Mouse (Mus musculus): ENCODE data around the gene Ctnnd1. TPM values are rescaled to one million over a fixed set of nuclear protein-coding genes. Genes with fewer than 3 reads are reported as not detected.

Gene Ctnnd1
- total and polyA plus RNA-seq, 3 experiments = 11.5 to 31.6 TPM; not detected in 1

DNA sequence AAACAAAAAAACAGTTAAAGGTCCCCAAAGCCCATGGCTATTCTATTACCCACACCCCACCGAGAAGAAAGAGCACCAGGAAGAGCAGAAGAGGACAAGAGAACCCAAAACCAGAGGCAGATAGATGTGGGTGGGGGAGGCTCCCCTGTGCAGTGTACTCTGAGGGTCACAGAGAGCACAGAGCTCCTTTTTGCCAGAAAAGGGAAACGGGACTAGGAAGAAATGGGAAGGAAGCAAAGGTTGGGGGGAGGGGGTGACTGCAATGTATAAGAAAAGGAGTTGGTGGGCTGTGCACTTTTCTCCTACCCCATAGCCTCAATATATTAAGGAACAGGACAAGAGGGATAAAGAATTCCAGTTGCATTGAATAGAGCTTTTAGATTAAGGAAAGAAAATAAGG lies 49.6 kb downstream of the Ctnnd1 start:
- TF ChIP-seq USF2 (IDR thresholded peaks at IDR 0.05; ENCODE audit: borderline replicate concordance in 1 of 2, insufficient read depth in 1 of 2, low read depth in 1 of 2, low read length in 2 of 2) (no peak), ZC3H11A (IDR thresholded peaks at IDR 0.05; ENCODE audit: low read depth, low read length) (no peak)
- Histone ChIP-seq H3K9ac (ENCODE audit: control insufficient read depth, low read depth, low read length, poor library complexity, severe bottlenecking) (no peak overlapping the region), H3K27ac (ENCODE audit: control insufficient read depth, low read depth, low read length) (no peak overlapping the region), H3K27me3 (ENCODE audit: control insufficient read depth in 1 of 2, insufficient read depth in 2 of 2, low read length in 2 of 2) (no peaks in the 10 kb centered on the region), H3K9me3 (replicated peaks; ENCODE audit: insufficient read depth, low read length) (no peaks in the 10 kb centered on the region), H3K79me2 (ENCODE audit: control insufficient read depth, insufficient read depth, low read length, poor library complexity) (no peaks in the 10 kb centered on the region), H3K4me1 (ENCODE audit: control insufficient read depth in 1 of 2, insufficient read depth in 2 of 2, low read length in 2 of 2) (no peaks in the 10 kb centered on the region), H3K4me3 (ENCODE audit: control insufficient read depth in 1 of 2, insufficient read depth in 1 of 2, low read depth in 2 of 2, low read length in 2 of 2) (no peak overlapping the region), H3K36me3 (ENCODE audit: control insufficient read depth in 1 of 2, insufficient read depth in 2 of 2, low read length in 2 of 2) (peaks cover 0 to 7% of the 10 kb centered on the region in 2 experiments; a peak in 2 of 4 replicates)
- DNase-seq (ENCODE audit: low read depth, low spot score) = no peak

DNA sequence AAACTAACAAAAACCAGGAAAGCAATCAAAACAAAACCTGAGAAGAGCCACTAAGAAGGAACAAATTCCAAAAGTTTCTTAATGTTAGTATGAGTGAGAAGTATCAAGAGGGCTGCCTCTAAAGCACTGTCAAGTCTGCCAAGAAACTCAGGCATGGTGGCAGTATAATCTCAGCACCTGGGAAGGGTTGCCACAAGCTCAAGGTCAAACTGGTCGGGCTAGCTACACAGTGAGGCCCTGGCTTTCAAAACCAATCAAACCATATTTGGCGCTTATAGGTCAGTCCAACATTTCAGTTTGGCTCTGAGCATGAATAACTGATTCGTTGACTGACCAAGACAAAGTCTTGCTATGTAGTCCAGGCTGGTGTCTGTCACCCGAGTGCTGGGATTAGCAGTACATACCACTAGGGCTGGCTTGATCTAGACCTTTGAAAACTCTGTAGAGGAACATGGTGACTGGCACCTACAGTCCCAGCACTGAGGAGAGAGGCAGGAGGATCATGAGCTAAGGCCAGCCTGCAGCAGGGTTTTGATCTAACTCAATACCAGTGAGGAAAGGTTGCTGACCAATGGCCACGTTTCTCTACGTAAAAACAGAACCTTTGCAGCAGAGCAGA lies 51.2 kb downstream of the Ctnnd1 start:
- H3K4me1 ChIP-seq (ENCODE audit: control insufficient read depth in 1 of 2, insufficient read depth in 2 of 2, low read length in 2 of 2) = no peaks in the 10 kb centered on the region
- no peak for DNase-seq (ENCODE audit: low read depth, low spot score)
- no peak overlapping the region for H3K9ac ChIP-seq (ENCODE audit: control insufficient read depth, low read depth, low read length, poor library complexity, severe bottlenecking)
- H3K36me3 ChIP-seq (ENCODE audit: control insufficient read depth in 1 of 2, insufficient read depth in 2 of 2, low read length in 2 of 2) = peaks cover 0 to 5% of the 10 kb centered on the region in 2 experiments; a peak in 2 of 4 replicates
- no peaks in the 10 kb centered on the region for H3K9me3 ChIP-seq (replicated peaks; ENCODE audit: insufficient read depth, low read length)
- H3K79me2 ChIP-seq (ENCODE audit: control insufficient read depth, insufficient read depth, low read length, poor library complexity) = no peaks in the 10 kb centered on the region
- TF ChIP-seq CHD1 (IDR thresholded peaks at IDR 0.05; ENCODE audit: low read depth, low read length) (no peak), KAT2A (conservative IDR thresholded peaks at IDR 0.05; ENCODE audit: low read depth, low read length) (no peak), HCFC1 (IDR thresholded peaks at IDR 0.05; ENCODE audit: low read depth, low read length) (no peak), MAFK (IDR thresholded peaks at IDR 0.05; ENCODE audit: borderline replicate concordance, low read depth, low read length) (no peak), NELFE (IDR thresholded peaks at IDR 0.05; ENCODE audit: low read depth, low read length) (no peak), TAL1 (IDR thresholded peaks at IDR 0.05; ENCODE audit: low read length) (no peak), UBTF (IDR thresholded peaks at IDR 0.05; ENCODE audit: borderline replicate concordance, insufficient read depth, low read depth, low read length) (no peak), NRF1 (IDR thresholded peaks at IDR 0.05; ENCODE audit: insufficient read depth, low read depth, low read length, poor library complexity, severe bottlenecking) (no peak), USF2 (IDR thresholded peaks at IDR 0.05; ENCODE audit: borderline replicate concordance in 1 of 2, insufficient read depth in 1 of 2, low read depth in 1 of 2, low read length in 2 of 2) (no peak)
- no peaks in the 10 kb centered on the region for H3K27me3 ChIP-seq (ENCODE audit: control insufficient read depth in 1 of 2, insufficient read depth in 2 of 2, low read length in 2 of 2)
- no peak overlapping the region for H3K4me3 ChIP-seq (ENCODE audit: control insufficient read depth in 1 of 2, insufficient read depth in 1 of 2, low read depth in 2 of 2, low read length in 2 of 2)
- H3K27ac ChIP-seq (ENCODE audit: control insufficient read depth, low read depth, low read length) = no peak overlapping the region

GRCm38 (mm10) chr2:84597123-84597522 lies 53.4 kb downstream of the Ctnnd1 start:
- no peak for DNase-seq (ENCODE audit: low read depth, low spot score)
- TF ChIP-seq E2F4 (IDR thresholded peaks at IDR 0.05; ENCODE audit: borderline replicate concordance, low read depth, low read length) (no peak), MXI1 (IDR thresholded peaks at IDR 0.05; ENCODE audit: low read depth, low read length) (no peak), TBP (IDR thresholded peaks at IDR 0.05; ENCODE audit: low read depth, low read length) (no peak), POLR2AphosphoS5 (IDR thresholded peaks at IDR 0.05; ENCODE audit: borderline replicate concordance, low read depth, low read length) (no peak), CHD1 (IDR thresholded peaks at IDR 0.05; ENCODE audit: low read depth, low read length) (no peak), BHLHE40 (IDR thresholded peaks at IDR 0.05; ENCODE audit: borderline replicate concordance, low read depth, low read length) (no peak), NRF1 (IDR thresholded peaks at IDR 0.05; ENCODE audit: insufficient read depth, low read depth, low read length, poor library complexity, severe bottlenecking) (no peak)
- no peaks in the 10 kb centered on the region for H3K9me3 ChIP-seq (replicated peaks; ENCODE audit: insufficient read depth, low read length)
- H3K27me3 ChIP-seq (ENCODE audit: control insufficient read depth in 1 of 2, insufficient read depth in 2 of 2, low read length in 2 of 2) = no peaks in the 10 kb centered on the region
- H3K4me3 ChIP-seq (ENCODE audit: control insufficient read depth in 1 of 2, insufficient read depth in 1 of 2, low read depth in 2 of 2, low read length in 2 of 2) = no peak overlapping the region
- no peaks in the 10 kb centered on the region for H3K4me1 ChIP-seq (ENCODE audit: control insufficient read depth in 1 of 2, insufficient read depth in 2 of 2, low read length in 2 of 2)
- no peak overlapping the region for H3K27ac ChIP-seq (ENCODE audit: control insufficient read depth, low read depth, low read length)
- no peak overlapping the region for H3K9ac ChIP-seq (ENCODE audit: control insufficient read depth, low read depth, low read length, poor library complexity, severe bottlenecking)
- no peaks in the 10 kb centered on the region for H3K79me2 ChIP-seq (ENCODE audit: control insufficient read depth, insufficient read depth, low read length, poor library complexity)
- no peaks in the 10 kb centered on the region for H3K36me3 ChIP-seq (ENCODE audit: control insufficient read depth in 1 of 2, insufficient read depth in 2 of 2, low read length in 2 of 2)
